Mouse (Mus musculus): ENCODE data around the gene Erich3.
A peak's percentile ranks its signal among the peaks of the same experiment; 100 is the strongest.

The Erich3 gene

GRCm38 (mm10) chr3:154778836-154779595, 115.4 kb downstream of the Erich3 start:
- DNase-seq, result no peak

- DNase-seq, result no peak
Observed at GRCm38 (mm10) chr3:154786354-154786753, 122.7 kb downstream of the Erich3 start.

- DNase-seq, result no peak
Observed at GRCm38 (mm10) chr3:154787611-154788010, 124.0 kb downstream of the Erich3 start.

GRCm38 (mm10) chr3:154793571-154793970, 129.9 kb downstream of the Erich3 start:
- no peak for DNase-seq

GRCm38 (mm10) chr3:154798806-154799205, 135.1 kb downstream of the Erich3 start:
- DNase-seq, result no peak

GRCm38 (mm10) chr3:154800454-154800853, 136.8 kb downstream of the Erich3 start:
- DNase-seq, result no peak

- DNase-seq, result peak; percentile 28 to 48
Observed at GRCm38 (mm10) chr3:154800888-154801429, 137.3 kb downstream of the Erich3 start.

- no peak for DNase-seq
Observed at GRCm38 (mm10) chr3:154806626-154807025, 143.0 kb downstream of the Erich3 start.

GRCm38 (mm10) chr3:154810273-154810870, 146.7 kb downstream of the Erich3 start:
- no peak for DNase-seq

- no peak for DNase-seq
Observed at GRCm38 (mm10) chr3:154811281-154811680, 147.6 kb downstream of the Erich3 start.

GRCm38 (mm10) chr3:154811833-154812232, 148.2 kb downstream of the Erich3 start:
- DNase-seq, result no peak

- no peak for DNase-seq
Observed at GRCm38 (mm10) chr3:154812893-154813292, 149.2 kb downstream of the Erich3 start.

GRCm38 (mm10) chr3:154815606-154816005, 151.9 kb downstream of the Erich3 start:
- DNase-seq, result no peak

GRCm38 (mm10) chr3:154816231-154816630, 152.6 kb downstream of the Erich3 start:
- no peak for DNase-seq

- DNase-seq, result no peak
Observed at GRCm38 (mm10) chr3:154816801-154817625, 153.4 kb downstream of the Erich3 start.

Measured in kidney, adult 8-10 months (tissue).